Mouse (Mus musculus): Measurements from ENCODE around the gene Rasgef1c.

GRCm38 (mm10) chr11:49938258-49939164 is 36.9 kb downstream of the Rasgef1c start:
- no peak for TF ChIP-seq POLR2A (IDR thresholded peaks at IDR 0.05; ENCODE audit: control insufficient read depth in 1 of 2, insufficient read depth in 1 of 2, low read depth in 1 of 2, low read length in 2 of 2, poor library complexity in 1 of 2)
- TF ChIP-seq EP300 (IDR thresholded peaks at IDR 0.05; ENCODE audit: low read depth in 1 of 2, low read length in 2 of 2) = no peak
- TF ChIP-seq HCFC1 (IDR thresholded peaks at IDR 0.05; ENCODE audit: low read depth, low read length) = no peak
- TF ChIP-seq CTCF (IDR thresholded peaks at IDR 0.05 in 2 of 3, conservative IDR thresholded peaks at IDR 0.05 in 1 of 3; ENCODE audit: control insufficient read depth in 1 of 3, insufficient read depth in 1 of 3, low read depth in 2 of 3, low read length in 3 of 3, poor library complexity in 1 of 3, severe bottlenecking in 1 of 3) = no peak

Data from MEL (cell line).